Mouse (Mus musculus): ENCODE measurements around the gene Mcts2. TPM values are rescaled to one million over a fixed set of nuclear protein-coding genes. Genes with fewer than 3 reads are reported as not detected.

Gene Mcts2
- total RNA-seq, 4 experiments from 2014 or later: 15.5 to 18.6 (median 18.2) TPM

GRCm38 (mm10) chr2:152724332-152724723 lies 37.5 kb downstream of the Mcts2 start:
- DNase-seq (ENCODE audit: low spot score in 2 of 2): no peak

DNA sequence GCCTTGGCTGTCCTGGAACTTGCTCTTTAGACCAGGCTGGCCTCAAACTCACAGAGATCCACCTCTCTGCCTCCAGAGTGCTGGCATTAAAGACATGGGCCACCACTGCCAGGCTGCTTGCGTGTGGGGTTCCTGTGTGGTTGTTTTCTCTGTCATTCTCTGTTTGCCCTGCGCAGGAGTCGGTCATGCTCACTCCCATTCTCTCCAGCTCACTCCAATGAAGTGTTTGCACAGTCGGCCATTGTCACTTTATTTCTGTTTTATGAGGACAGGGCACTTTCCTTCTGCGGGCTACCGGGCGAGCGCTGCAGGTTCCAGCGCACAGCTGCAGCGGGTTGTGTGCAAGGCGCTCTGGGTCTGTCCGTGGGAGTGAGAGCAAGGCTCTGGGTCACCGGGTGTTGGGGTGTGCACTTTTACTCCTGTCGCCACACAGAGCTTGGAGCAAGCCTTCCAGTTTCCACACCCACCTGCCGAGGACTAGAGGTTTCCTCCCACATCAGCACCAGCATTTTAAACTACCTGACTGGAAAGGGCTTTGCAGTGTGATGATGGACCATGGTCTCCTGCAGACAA lies 38.4 kb downstream of the Mcts2 start:
- DNase-seq (ENCODE audit: low spot score in 2 of 2): no peak

- no peak for DNase-seq (ENCODE audit: low spot score in 2 of 2)
Observed at GRCm38 (mm10) chr2:152726213-152726612, 39.4 kb downstream of the Mcts2 start.

DNA sequence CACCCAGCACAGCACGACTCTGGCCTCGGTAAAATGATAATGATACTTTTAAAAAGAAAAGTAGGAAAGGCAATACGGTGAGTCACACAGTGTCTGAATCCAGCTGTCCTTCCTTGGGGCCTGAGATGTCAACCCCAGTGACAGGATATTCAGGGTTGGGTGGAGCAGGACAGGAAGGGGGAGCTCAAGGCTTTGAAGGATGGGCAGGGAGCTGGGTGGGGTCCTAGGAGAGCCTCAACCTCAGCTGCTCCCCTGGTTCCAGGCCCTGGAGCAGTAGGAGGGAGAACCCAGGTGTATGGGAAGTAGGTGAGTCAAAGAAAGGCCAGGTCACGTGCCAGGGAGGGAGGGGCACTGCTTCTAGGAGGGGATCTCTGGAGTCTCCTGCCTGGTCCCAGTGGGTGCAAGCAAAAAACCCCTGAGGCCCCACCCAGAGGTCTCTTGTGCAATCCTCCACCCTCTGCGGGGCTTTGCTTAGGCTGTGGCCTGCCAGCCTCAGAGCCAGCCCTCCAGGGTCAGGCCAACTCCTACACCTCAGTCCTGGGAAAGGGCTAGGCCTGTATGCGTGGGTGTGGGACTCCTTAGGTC lies 40.0 kb downstream of the Mcts2 start:
- DNase-seq (ENCODE audit: low spot score in 2 of 2): no peak

- no peak for DNase-seq (ENCODE audit: low spot score in 2 of 2)
Observed at GRCm38 (mm10) chr2:152727795-152728510, 41.1 kb downstream of the Mcts2 start.

DNA sequence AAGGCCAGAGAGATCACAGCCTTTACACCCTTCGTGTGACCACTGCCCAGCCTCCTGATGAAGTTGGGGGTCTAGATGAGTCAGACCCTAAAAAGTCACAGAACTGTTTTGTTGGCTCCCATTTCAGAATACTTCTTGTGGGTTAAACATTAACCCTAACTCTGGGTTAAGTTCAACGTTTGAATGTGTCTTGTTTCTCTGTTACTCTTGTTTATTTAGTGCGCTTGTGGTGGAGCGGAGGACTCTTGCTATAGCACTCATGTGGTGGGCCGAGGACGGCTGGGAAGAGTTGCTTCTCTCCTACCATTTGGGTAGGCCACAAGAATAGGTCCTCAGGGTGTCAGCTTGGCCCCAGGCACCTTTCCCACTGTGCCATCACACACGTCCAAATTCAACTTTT lies 41.8 kb downstream of the Mcts2 start:
- no peak for DNase-seq (ENCODE audit: low spot score in 2 of 2)

GRCm38 (mm10) chr2:152729013-152729635 lies 42.3 kb downstream of the Mcts2 start:
- DNase-seq (ENCODE audit: low spot score in 2 of 2): no peak

GRCm38 (mm10) chr2:152729636-152730020 lies 42.8 kb downstream of the Mcts2 start:
- no peak for DNase-seq (ENCODE audit: low spot score in 2 of 2)

- DNase-seq (ENCODE audit: low spot score in 2 of 2): no peak
Observed at GRCm38 (mm10) chr2:152733201-152733600, 46.4 kb downstream of the Mcts2 start.

- no peak for DNase-seq (ENCODE audit: low spot score in 2 of 2)
Observed at GRCm38 (mm10) chr2:152734501-152734900, 47.7 kb downstream of the Mcts2 start.

- peak; percentile 72 to 95 for DNase-seq (ENCODE audit: low spot score in 2 of 2)
Observed at GRCm38 (mm10) chr2:152734984-152735383, 48.1 kb downstream of the Mcts2 start.

GRCm38 (mm10) chr2:152736090-152736601 lies 49.3 kb downstream of the Mcts2 start, which contains the start of gene Id1:
Gene Id1 (plus strand): TSS chr2:152736251.
- peak; percentile 34 to 57 for DNase-seq (ENCODE audit: low spot score in 2 of 2)

DNA sequence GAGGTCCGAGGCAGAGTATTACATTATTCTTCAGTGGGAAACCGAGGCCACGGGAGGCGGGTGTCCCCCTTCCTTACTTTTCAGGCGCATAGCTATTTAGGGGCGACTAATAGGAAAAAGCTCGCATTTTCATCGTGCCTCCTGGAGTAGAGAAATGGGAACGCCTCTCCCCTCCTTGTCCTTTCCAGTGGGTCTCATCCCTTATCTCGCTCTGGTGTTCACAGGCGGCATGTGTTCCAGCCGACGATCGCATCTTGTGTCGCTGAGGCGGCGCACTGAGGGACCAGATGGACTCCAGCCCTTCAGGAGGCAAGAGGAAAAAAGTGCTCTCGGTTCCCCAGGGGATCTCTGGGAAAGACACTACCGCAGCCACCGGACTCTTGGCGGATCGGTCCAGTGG lies 49.9 kb downstream of the Mcts2 start:
- no peak for DNase-seq (ENCODE audit: low spot score in 2 of 2)

Other genes starting within 250 kb of the Mcts2 start
- not detected for gene Defb23, start 222.4 kb upstream of the Mcts2 start, total RNA-seq (2022)
- not detected for gene Defb20, start 210.0 kb upstream of the Mcts2 start, total RNA-seq (2022)
- not detected for gene Defb22, start 196.9 kb upstream of the Mcts2 start, total RNA-seq (2022)
- gene Defb26, start 175.3 kb upstream of the Mcts2 start, total RNA-seq (2022): not detected
- gene Defb28, start 168.8 kb upstream of the Mcts2 start, total RNA-seq (2022): not detected
- gene Defb29, start 146.9 kb upstream of the Mcts2 start, total RNA-seq (2022): not detected
- gene Gm17416, start 117.7 kb upstream of the Mcts2 start, total RNA-seq (2022): not detected
- not detected for gene Defb21, start 114.3 kb upstream of the Mcts2 start, total RNA-seq (2022)
- gene Defb19, start 106.7 kb upstream of the Mcts2 start, total RNA-seq (2022): not detected
- gene Defb45, start 87.6 kb upstream of the Mcts2 start, total RNA-seq (2022): not detected
- not detected for gene Defb36, start 82.7 kb upstream of the Mcts2 start, total RNA-seq (2022)
- not detected for gene Defb25, start 64.0 kb upstream of the Mcts2 start, total RNA-seq (2022)
- 1 to 10 TPM in 2 of 4 experiments, under 1 TPM in 2; 0.87 to 1.6 (median 1.1) TPM for gene Rem1, start 60.1 kb upstream of the Mcts2 start, total RNA-seq (2022)
- 10 to 100 TPM; 59.6 to 78.5 (median 71.8) TPM for gene H13, start 17.6 kb upstream of the Mcts2 start, total RNA-seq (2022)
- 10 to 100 TPM; 19.1 to 30.8 (median 22.9) TPM for gene Id1, start 49.2 kb downstream of the Mcts2 start, total RNA-seq (2022)
- 1 to 10 TPM; 2.1 to 4.8 (median 2.5) TPM for gene Cox4i2, start 67.1 kb downstream of the Mcts2 start, total RNA-seq (2022)
- 100 to 1,000 TPM; 125 to 143 (median 135) TPM for gene Bcl2l1, start 144.7 kb downstream of the Mcts2 start, total RNA-seq (2022)
- gene Tpx2, start 160.9 kb downstream of the Mcts2 start, total RNA-seq (2022): 1 to 10 TPM; 1.9 to 2.9 (median 2.2) TPM
- under 1 TPM in 3 of 4 experiments, not detected in 1; 0.19 to 0.39 (median 0.21) TPM for gene Mylk2, start 224.3 kb downstream of the Mcts2 start, total RNA-seq (2022)
- gene Foxs1, start 246.2 kb downstream of the Mcts2 start, total RNA-seq (2022): under 1 TPM in 3 of 4 experiments, not detected in 1; 0.34 to 0.88 (median 0.74) TPM

Measured in left cerebral cortex, adult 8-10 months (tissue).